In the genomic region with DNA sequence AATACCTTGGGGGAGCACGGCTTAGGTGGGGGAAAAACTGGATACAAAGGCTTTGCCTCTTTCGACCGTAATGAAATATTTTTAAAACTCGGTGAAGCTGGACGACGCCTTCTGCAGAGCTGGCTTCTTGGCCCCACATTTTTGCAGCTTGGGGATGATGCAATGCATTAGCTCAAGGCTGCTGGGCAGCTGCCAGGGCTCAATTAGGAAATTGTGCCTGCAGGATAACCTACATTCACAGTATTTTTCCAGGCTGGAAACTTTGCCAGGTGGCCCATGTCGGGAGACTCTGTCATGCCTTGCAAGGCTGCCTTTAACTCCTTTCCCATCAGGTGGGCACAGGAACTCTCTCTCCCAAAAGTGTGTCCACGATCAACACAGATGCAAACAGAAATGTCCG, we compare ENCODE assay signal across 9 mouse cellular contexts. TPM values are rescaled to one million over a fixed set of nuclear protein-coding genes. Genes with fewer than 3 reads are reported as not detected.
DNase-seq lines count a peak whose midpoint lies in the region; ATAC-seq lines count a peak whose summit lies in the region.
"Had no signal": no experiment of that assay in that cellular context is flagged by ENCODE, and none has a peak within 500 bp of the region (broad histone marks: within the 10 kb centered on the region; RNA-seq: fewer than 3 reads in every experiment).

No protein-coding gene starts in this region.

- no peak for ATAC-seq in neural tube, embryonic 15.5 days (ENCODE audit: low FRiP score)

- H3K4me3 ChIP-seq in neural tube, embryonic 15.5 days (replicated peaks), result no peak overlapping the region
- H3K4me3 ChIP-seq: liver, embryonic 13.5 days had no signal

- 0 out of 2 replicates have a peak overlapping the region, but pooled peaks have one; percentile 23 for H3K27ac ChIP-seq in neural tube, embryonic 15.5 days (replicated peaks)
- H3K27ac ChIP-seq: liver, embryonic 13.5 days had no signal

- no peak overlapping the region for H3K9ac ChIP-seq in neural tube, embryonic 15.5 days (replicated peaks)
- H3K9ac ChIP-seq: liver, embryonic 13.5 days had no signal

- no peak overlapping the region for H3K4me2 ChIP-seq in neural tube, embryonic 15.5 days
- H3K4me2 ChIP-seq: liver, embryonic 13.5 days had no signal

- H3K4me1 ChIP-seq in neural tube, embryonic 15.5 days, result peaks cover 16% of the 10 kb centered on the region

- no peaks in the 10 kb centered on the region for H3K27me3 ChIP-seq in neural tube, embryonic 15.5 days (replicated peaks)
- H3K27me3 ChIP-seq: liver, embryonic 13.5 days had no signal

- H3K9me3 ChIP-seq in neural tube, embryonic 15.5 days (replicated peaks), result no peaks in the 10 kb centered on the region

- intact Hi-C loops in left cerebral cortex, postnatal 4 days (cut with DNase I), result no loop called here
- intact Hi-C loops in gastrocnemius, postnatal 14 days (cut with DNase I; ENCODE audit: low total_unique reads), result no loop called here

- peak; percentile 59 for DNase-seq in left cerebral cortex, postnatal 4 days
- no peak for DNase-seq in left cerebral cortex, adult 8-10 months (ENCODE audit: low spot score in 2 of 2)
- DNase-seq in adrenal gland, postnatal 25 days, result peak; percentile 89
- peak; percentile 83 for DNase-seq in gastrocnemius, postnatal 14 days
- peak; percentile 72 to 74 for DNase-seq in kidney, adult 8-10 months
- DNase-seq in thymus, postnatal 14 days, result no peak
- DNase-seq in frontal cortex, postnatal 25 days (ENCODE audit: low spot score in 2 of 2), result no peak
- DNase-seq: liver, embryonic 13.5 days had no signal

- no peaks in the 10 kb centered on the region for H3K36me3 ChIP-seq in neural tube, embryonic 15.5 days
- H3K36me3 ChIP-seq: liver, embryonic 13.5 days had no signal

- WGBS in neural tube, embryonic 15.5 days, result 71% methylated on average over 9 of the region's 9 CpGs

RNA-seq across cellular contexts. Expression of a gene that starts 6.4 kb away (rescaled TPM):
- 100 to 1,000 TPM; 127 to 130 TPM for total RNA-seq in left cerebral cortex, postnatal 4 days (2021)
- total RNA-seq in left cerebral cortex, adult 8-10 months (2022), result 100 to 1,000 TPM; 236 to 279 (median 240) TPM
- 157 and 195 TPM in 2 replicates for total RNA-seq in adrenal gland, postnatal 25 days (2021)
- total RNA-seq in gastrocnemius, postnatal 14 days (2021), result 10 to 100 TPM; 58.1 to 58.7 TPM
- 52.0 and 52.1 TPM in 2 replicates for polyA plus RNA-seq in neural tube, embryonic 15.5 days (2015; fragmentation: Nextera tagmentation; extraction: Ambion mirVana)

Comparison
In these comparisons a context has a peak if more than half of its experiments do, and no peak if none do; other contexts are left out.
1. DNase-seq: peak in left cerebral cortex, postnatal 4 days (single experiment), adrenal gland, postnatal 25 days (single experiment), gastrocnemius, postnatal 14 days (single experiment) and kidney, adult 8-10 months (2 of 2); none in left cerebral cortex, adult 8-10 months (0 of 2), thymus, postnatal 14 days (single experiment) and frontal cortex, postnatal 25 days (0 of 2).